Mouse (Mus musculus): ENCODE results near the gene Srp9.

DNA sequence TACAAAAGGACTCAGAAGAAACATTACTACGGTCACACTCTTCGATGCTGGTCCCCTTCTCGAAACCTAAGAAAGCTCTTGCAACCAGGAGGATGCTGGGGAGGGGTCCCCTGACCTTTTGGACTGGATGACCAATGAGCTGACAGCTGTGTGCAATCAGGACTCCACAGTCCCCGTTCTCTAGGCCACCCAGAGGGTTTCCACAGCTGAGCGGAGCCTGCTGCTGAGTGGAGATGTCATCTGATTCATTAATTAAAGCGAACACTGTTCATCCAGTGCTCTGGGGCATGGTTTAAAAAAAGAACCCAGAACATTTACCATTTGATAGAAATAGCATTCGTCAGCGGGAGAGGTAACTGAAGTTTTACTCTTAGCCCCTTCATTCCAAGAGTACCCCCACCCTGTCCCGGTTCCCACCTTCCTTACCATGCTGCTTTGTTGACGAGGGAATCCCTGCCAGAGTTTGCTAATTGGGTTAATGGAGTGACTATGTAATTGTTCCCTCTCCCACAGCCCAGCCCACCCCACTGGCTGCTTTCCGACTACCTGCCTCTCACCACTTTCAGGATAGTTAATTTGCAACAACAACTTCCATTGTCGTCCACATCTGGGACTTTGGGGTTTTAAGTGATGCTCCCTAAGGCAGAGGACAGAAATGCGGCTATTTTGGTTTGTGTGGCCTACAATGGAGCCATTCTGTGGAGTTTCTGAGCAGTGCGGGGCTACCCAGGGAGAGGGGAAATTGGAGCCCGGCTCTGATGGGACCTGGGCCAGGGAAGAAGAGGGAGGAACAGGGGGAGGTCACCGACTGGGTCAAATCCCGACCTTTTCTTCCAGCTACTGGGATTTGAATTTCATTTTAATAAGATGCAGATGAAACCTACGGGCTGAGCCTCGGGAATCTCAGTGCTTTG lies 10.7 kb upstream of the Srp9 start:
- TF ChIP-seq EP300 (optimal IDR thresholded peaks at IDR 0.05) (no peak), CTCF (IDR thresholded peaks at IDR 0.05; ENCODE audit: low read depth) (no peak)
